Mouse (Mus musculus): ENCODE measurements around the gene Tulp1.

DNA sequence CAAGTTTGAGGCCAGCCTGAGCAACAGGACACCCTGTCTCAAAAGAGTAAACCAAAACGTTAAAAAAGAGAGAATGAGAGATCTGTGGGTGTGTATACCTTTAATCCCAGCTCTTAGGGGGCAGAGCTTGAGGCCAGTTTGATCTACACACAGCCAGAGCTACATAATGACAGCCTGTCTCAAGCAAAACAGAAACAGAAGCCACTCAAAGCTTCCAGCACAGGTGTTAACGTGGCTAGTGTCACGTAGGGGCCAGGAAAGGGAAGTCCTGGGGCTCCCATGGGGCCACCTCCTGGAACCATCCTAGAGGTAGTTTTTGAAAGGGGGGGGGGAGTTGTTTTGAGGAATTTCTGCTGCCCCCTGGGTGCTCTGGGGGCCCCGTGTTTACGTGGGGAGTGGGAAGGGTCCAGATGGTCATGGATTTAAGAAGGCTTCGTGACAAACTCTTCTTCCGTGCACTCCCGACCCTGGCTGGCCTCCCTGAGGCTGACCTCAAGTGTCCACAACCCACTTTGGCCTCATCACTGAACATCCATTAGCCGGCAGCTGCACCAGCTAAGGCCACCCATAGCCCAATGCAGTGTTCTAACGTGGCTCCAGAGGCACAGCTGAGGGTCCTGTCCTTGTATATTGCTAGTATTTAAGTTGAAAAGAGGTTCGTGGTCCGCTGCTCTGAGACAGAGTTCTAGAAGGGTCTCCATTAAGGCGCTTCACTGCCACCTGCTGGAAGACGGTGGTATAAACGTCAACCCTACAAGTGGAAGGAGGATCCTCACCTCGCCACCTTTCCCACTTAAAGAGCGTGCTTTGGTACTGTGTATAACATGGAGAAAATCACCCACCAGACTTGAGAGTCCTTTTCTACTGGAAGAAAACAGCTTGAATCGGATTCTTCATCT lies 56.5 kb downstream of the Tulp1 start:
- peak; percentile 86 for TF ChIP-seq EP300 (IDR thresholded peaks at IDR 0.05; ENCODE audit: insufficient read depth, low read depth, low read length)
- TF ChIP-seq POLR2A (IDR thresholded peaks at IDR 0.05; ENCODE audit: insufficient read depth, low read depth, low read length), result no peak

Data from heart, adult 2 months (tissue).